ENCODE assay signal across 28 mouse cellular contexts in genomic region chr2:9646466-9646865, GRCm38 (mm10).
DNase-seq lines count a peak whose midpoint lies in the region; ATAC-seq and TF ChIP-seq lines count a peak whose summit lies in the region.
"Had no signal": no experiment of that assay in that cellular context is flagged by ENCODE, and none has a peak within 500 bp of the region (broad histone marks: within the 10 kb centered on the region; RNA-seq: fewer than 3 reads in every experiment).

No protein-coding gene starts in this region.

- no peak for DNase-seq in frontal cortex, postnatal 25 days (ENCODE audit: low spot score in 2 of 2)
- DNase-seq in midbrain, embryonic 10.5 days (ENCODE audit: low spot score): no peak
- no peak for DNase-seq in midbrain, postnatal 0 days (ENCODE audit: low spot score)
- peak; percentile 53 for DNase-seq in brain, adult 2 months (ENCODE audit: low read depth, low spot score)
- DNase-seq in thymus, adult 18-20 months: no peak
- DNase-seq: adrenal gland, adult 2 months; adrenal gland, postnatal 14 days; cerebellum, adult 11-12 months; cerebellum, adult 8-10 months; cerebellum, postnatal 10 days; cerebellum, postnatal 36 days; embryo, embryonic 11 days; gastrocnemius, postnatal 10 days; gastrocnemius, postnatal 36 days; heart, postnatal 36 days had no signal

- peaks cover 10% of the 10 kb centered on the region for H3K4me1 ChIP-seq in midbrain, embryonic 10.5 days
- H3K4me1 ChIP-seq in midbrain, postnatal 0 days (ENCODE audit: insufficient read depth, low read length): no peaks in the 10 kb centered on the region
- H3K4me1 ChIP-seq: embryonic facial prominence, embryonic 13.5 days; forebrain, embryonic 15.5 days; hindbrain, embryonic 13.5 days; intestine, embryonic 15.5 days had no signal

- no peak overlapping the region for H3K4me3 ChIP-seq in midbrain, embryonic 10.5 days
- no peak overlapping the region for H3K4me3 ChIP-seq in midbrain, postnatal 0 days (ENCODE audit: low read depth, low read length)
- H3K4me3 ChIP-seq: embryonic facial prominence, embryonic 10.5 days; embryonic facial prominence, embryonic 13.5 days; erythroblast, embryonic 14.5 days; forebrain, embryonic 12.5 days; forebrain, embryonic 15.5 days; hindbrain, embryonic 10.5 days; hindbrain, embryonic 13.5 days; intestine, embryonic 15.5 days had no signal

- H3K9ac ChIP-seq in midbrain, postnatal 0 days (replicated peaks; ENCODE audit: low read length, poor library complexity, severe bottlenecking): no peak overlapping the region
- H3K9ac ChIP-seq: embryonic facial prominence, embryonic 13.5 days; forebrain, embryonic 12.5 days; forebrain, embryonic 15.5 days; hindbrain, embryonic 13.5 days; intestine, embryonic 15.5 days had no signal

- H3K27me3 ChIP-seq in midbrain, embryonic 10.5 days (ENCODE audit: low read depth, poor library complexity, severe bottlenecking): no peaks in the 10 kb centered on the region
- H3K27me3 ChIP-seq in midbrain, postnatal 0 days (ENCODE audit: insufficient read depth, low read length): no peaks in the 10 kb centered on the region
- H3K27me3 ChIP-seq: embryonic facial prominence, embryonic 13.5 days; forebrain, embryonic 12.5 days; forebrain, embryonic 15.5 days; hindbrain, embryonic 13.5 days; intestine, embryonic 15.5 days; Patski had no signal

- ATAC-seq in frontal cortex, adult (ENCODE audit: low TSS enrichment): peak; percentile 79
- no peak for ATAC-seq in midbrain, postnatal 0 days (ENCODE audit: low FRiP score)
- ATAC-seq: forebrain, embryonic 15.5 days; hindbrain, embryonic 16.5 days; intestine, embryonic 15.5 days; Patski had no signal

- H3K9me3 ChIP-seq in midbrain, embryonic 10.5 days (replicated peaks): no peaks in the 10 kb centered on the region
- H3K9me3 ChIP-seq in midbrain, postnatal 0 days (ENCODE audit: low read length): no peaks in the 10 kb centered on the region
- H3K9me3 ChIP-seq: embryonic facial prominence, embryonic 10.5 days; embryonic facial prominence, embryonic 13.5 days; forebrain, embryonic 12.5 days; forebrain, embryonic 15.5 days; G1E; hindbrain, embryonic 10.5 days; hindbrain, embryonic 13.5 days; intestine, embryonic 15.5 days had no signal

- WGBS in midbrain, embryonic 10.5 days: 61% methylated on average over 3 of the region's 3 CpGs
- 69% methylated on average over 3 of the region's 3 CpGs for WGBS in midbrain, postnatal 0 days

- H3K27ac ChIP-seq in midbrain, embryonic 10.5 days (replicated peaks): 0 out of 2 replicates have a peak overlapping the region, but pooled peaks have one; percentile 13
- no peak overlapping the region for H3K27ac ChIP-seq in midbrain, postnatal 0 days (ENCODE audit: low read depth, low read length)
- H3K27ac ChIP-seq: embryonic facial prominence, embryonic 10.5 days; embryonic facial prominence, embryonic 13.5 days; forebrain, embryonic 12.5 days; forebrain, embryonic 15.5 days; hindbrain, embryonic 10.5 days; hindbrain, embryonic 13.5 days; intestine, embryonic 15.5 days had no signal

- H3K4me2 ChIP-seq in midbrain, postnatal 0 days (ENCODE audit: low read depth, low read length, poor library complexity, severe bottlenecking): no peak overlapping the region
- H3K4me2 ChIP-seq: embryonic facial prominence, embryonic 13.5 days; forebrain, embryonic 12.5 days; forebrain, embryonic 15.5 days; heart, embryonic 11.5 days; hindbrain, embryonic 13.5 days; intestine, embryonic 15.5 days had no signal

- H3K36me3 ChIP-seq in midbrain, embryonic 10.5 days: no peaks in the 10 kb centered on the region
- no peaks in the 10 kb centered on the region for H3K36me3 ChIP-seq in midbrain, postnatal 0 days (ENCODE audit: insufficient read depth, low read length)
- H3K36me3 ChIP-seq: embryonic facial prominence, embryonic 10.5 days; embryonic facial prominence, embryonic 13.5 days; forebrain, embryonic 12.5 days; forebrain, embryonic 15.5 days; G1E; hindbrain, embryonic 10.5 days; hindbrain, embryonic 13.5 days; intestine, embryonic 15.5 days had no signal

- TF ChIP-seq CTCF in midbrain, postnatal 0 days (IDR thresholded peaks at IDR 0.05): no peak
